Mouse (Mus musculus): ENCODE data around the gene Them7. TPM values are rescaled to one million over a fixed set of nuclear protein-coding genes. Genes with fewer than 3 reads are reported as not detected.

Them7 gene
- polyA plus RNA-seq, 1 experiment from 2014 or later = not detected

DNA sequence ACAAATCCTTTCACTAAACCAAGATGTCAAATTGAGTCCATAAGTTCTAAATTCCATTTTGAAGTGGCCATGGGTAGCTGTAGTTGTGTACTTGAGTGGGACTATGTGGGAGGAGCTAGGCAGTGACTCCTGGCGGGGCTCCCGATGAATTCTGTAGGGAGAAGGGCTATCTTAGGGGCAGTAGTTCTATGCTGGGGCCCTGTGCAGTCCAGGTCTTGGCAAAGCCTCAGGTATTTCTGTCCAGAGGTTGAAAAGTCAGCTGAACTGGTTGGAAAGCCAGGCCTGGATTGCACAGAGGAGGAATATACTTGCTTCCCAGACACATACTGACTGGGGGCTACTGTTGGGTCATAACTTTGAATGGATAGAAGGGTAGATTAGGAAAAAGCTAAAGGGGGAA lies 4.3 kb downstream of the Them7 start:
- Histone ChIP-seq H3K4me3 (replicated peaks; ENCODE audit: low read length) (no peak overlapping the region), H3K9me3 (ENCODE audit: control insufficient read depth, low read length) (no peaks in the 10 kb centered on the region), H3K27me3 (replicated peaks; ENCODE audit: control insufficient read depth, insufficient read depth, low read length) (peaks cover 7% of the 10 kb centered on the region), H3K36me3 (ENCODE audit: control insufficient read depth, insufficient read depth) (no peaks in the 10 kb centered on the region), H3K9ac (replicated peaks; ENCODE audit: low read depth, low read length) (no peak overlapping the region), H3K4me2 (ENCODE audit: low read length) (no peak overlapping the region), H3K4me1 (replicated peaks; ENCODE audit: control insufficient read depth, insufficient read depth, low read length) (peaks cover 7% of the 10 kb centered on the region), H3K27ac (ENCODE audit: low read length) (no peak overlapping the region)
- 88% methylated on average over 2 of the region's 2 CpGs for WGBS
- no peak for ATAC-seq

DNA sequence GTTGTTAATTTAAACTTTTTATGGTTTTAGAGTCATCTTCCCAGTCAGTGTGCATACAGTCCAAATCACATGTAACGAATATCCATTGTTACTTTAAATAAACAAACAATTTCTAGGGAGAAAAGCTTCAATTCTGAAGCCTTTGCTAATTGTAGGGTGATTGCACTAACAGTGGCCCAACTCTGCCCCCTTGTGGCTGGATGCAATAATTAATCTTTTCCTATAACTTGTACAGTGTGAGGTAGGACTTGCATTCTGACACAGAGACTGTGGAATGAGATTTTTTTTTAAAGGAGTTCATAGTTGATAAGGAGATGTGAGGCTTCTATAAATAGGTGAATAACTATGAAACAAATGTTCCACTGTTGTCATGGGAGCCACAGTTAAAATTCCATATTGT lies 6.2 kb downstream of the Them7 start:
- Histone ChIP-seq H3K9ac (replicated peaks; ENCODE audit: low read depth, low read length) (no peak overlapping the region), H3K36me3 (ENCODE audit: control insufficient read depth, insufficient read depth) (no peaks in the 10 kb centered on the region), H3K9me3 (ENCODE audit: control insufficient read depth, low read length) (no peaks in the 10 kb centered on the region), H3K4me2 (ENCODE audit: low read length) (no peak overlapping the region), H3K27ac (ENCODE audit: low read length) (no peak overlapping the region), H3K4me1 (replicated peaks; ENCODE audit: control insufficient read depth, insufficient read depth, low read length) (no peaks in the 10 kb centered on the region), H3K4me3 (replicated peaks; ENCODE audit: low read length) (no peak overlapping the region), H3K27me3 (replicated peaks; ENCODE audit: control insufficient read depth, insufficient read depth, low read length) (no peaks in the 10 kb centered on the region; the same call in 1 of the 2 replicates)
- peak; percentile 90 for ATAC-seq
- 4% methylated on average over 1 of the region's 1 CpGs for WGBS

- WGBS = 59% methylated on average over 4 of the region's 4 CpGs
These were observed 8.3 kb downstream of the Them7 start for GRCm38 (mm10) chr2:105232386-105232785.

GRCm38 (mm10) chr2:105234278-105234677 lies 10.2 kb downstream of the Them7 start:
- no peak overlapping the region for H3K27ac ChIP-seq (ENCODE audit: low read length)
- H3K4me1 ChIP-seq (replicated peaks; ENCODE audit: control insufficient read depth, insufficient read depth, low read length) = no peaks in the 10 kb centered on the region
- H3K9ac ChIP-seq (replicated peaks; ENCODE audit: low read depth, low read length) = no peak overlapping the region
- H3K9me3 ChIP-seq (ENCODE audit: control insufficient read depth, low read length) = no peaks in the 10 kb centered on the region
- H3K27me3 ChIP-seq (replicated peaks; ENCODE audit: control insufficient read depth, insufficient read depth, low read length) = no peaks in the 10 kb centered on the region; the same call in 1 of the 2 replicates
- no peak overlapping the region for H3K4me2 ChIP-seq (ENCODE audit: low read length)
- 71% methylated on average over 6 of the region's 6 CpGs for WGBS
- H3K4me3 ChIP-seq (replicated peaks; ENCODE audit: low read length) = no peak overlapping the region
- no peaks in the 10 kb centered on the region for H3K36me3 ChIP-seq (ENCODE audit: control insufficient read depth, insufficient read depth)
- no peak for ATAC-seq

More at GRCm38 (mm10) chr2:105232386-105232785, 8.3 kb downstream of the Them7 start:
- Histone ChIP-seq H3K4me2 (ENCODE audit: low read length) (no peak overlapping the region), H3K9ac (replicated peaks; ENCODE audit: low read depth, low read length) (no peak overlapping the region), H3K36me3 (ENCODE audit: control insufficient read depth, insufficient read depth) (no peaks in the 10 kb centered on the region), H3K27ac (ENCODE audit: low read length) (no peak overlapping the region), H3K9me3 (ENCODE audit: control insufficient read depth, low read length) (no peaks in the 10 kb centered on the region), H3K27me3 (replicated peaks; ENCODE audit: control insufficient read depth, insufficient read depth, low read length) (no peaks in the 10 kb centered on the region; the same call in 1 of the 2 replicates), H3K4me1 (replicated peaks; ENCODE audit: control insufficient read depth, insufficient read depth, low read length) (no peaks in the 10 kb centered on the region), H3K4me3 (replicated peaks; ENCODE audit: low read length) (no peak overlapping the region)
- ATAC-seq = no peak

- no peak overlapping the region for H3K9ac ChIP-seq (replicated peaks; ENCODE audit: low read depth, low read length)
- whole genome bisulfite sequencing = 44% methylated on average over 12 of the region's 12 CpGs
- no peaks in the 10 kb centered on the region for H3K27me3 ChIP-seq (replicated peaks; ENCODE audit: control insufficient read depth, insufficient read depth, low read length)
These were observed 11.4 kb downstream of the Them7 start for GRCm38 (mm10) chr2:105235380-105236115.

GRCm38 (mm10) chr2:105237424-105237823 lies 13.3 kb downstream of the Them7 start:
- no peak overlapping the region for H3K9ac ChIP-seq (replicated peaks; ENCODE audit: low read depth, low read length)
- no peaks in the 10 kb centered on the region for H3K36me3 ChIP-seq (ENCODE audit: control insufficient read depth, insufficient read depth)
- H3K4me2 ChIP-seq (ENCODE audit: low read length) = no peak overlapping the region
- no peaks in the 10 kb centered on the region for H3K4me1 ChIP-seq (replicated peaks; ENCODE audit: control insufficient read depth, insufficient read depth, low read length)
- 72% methylated on average over 7 of the region's 7 CpGs for WGBS
- H3K27me3 ChIP-seq (replicated peaks; ENCODE audit: control insufficient read depth, insufficient read depth, low read length) = no peaks in the 10 kb centered on the region
- H3K27ac ChIP-seq (ENCODE audit: low read length) = no peak overlapping the region
- no peak overlapping the region for H3K4me3 ChIP-seq (replicated peaks; ENCODE audit: low read length)
- H3K9me3 ChIP-seq (ENCODE audit: control insufficient read depth, low read length) = no peaks in the 10 kb centered on the region
- no peak for ATAC-seq

More at GRCm38 (mm10) chr2:105235380-105236115, 11.4 kb downstream of the Them7 start:
- no peaks in the 10 kb centered on the region for H3K4me1 ChIP-seq (replicated peaks; ENCODE audit: control insufficient read depth, insufficient read depth, low read length)
- no peak for ATAC-seq
- no peak overlapping the region for H3K4me2 ChIP-seq (ENCODE audit: low read length)
- H3K9me3 ChIP-seq (ENCODE audit: control insufficient read depth, low read length) = no peaks in the 10 kb centered on the region
- no peak overlapping the region for H3K27ac ChIP-seq (ENCODE audit: low read length)
- H3K36me3 ChIP-seq (ENCODE audit: control insufficient read depth, insufficient read depth) = no peaks in the 10 kb centered on the region
- no peak overlapping the region for H3K4me3 ChIP-seq (replicated peaks; ENCODE audit: low read length)

GRCm38 (mm10) chr2:105237841-105238240 lies 13.7 kb downstream of the Them7 start:
- Histone ChIP-seq H3K4me2 (ENCODE audit: low read length) (no peak overlapping the region), H3K4me1 (replicated peaks; ENCODE audit: control insufficient read depth, insufficient read depth, low read length) (no peaks in the 10 kb centered on the region), H3K9ac (replicated peaks; ENCODE audit: low read depth, low read length) (no peak overlapping the region), H3K27me3 (replicated peaks; ENCODE audit: control insufficient read depth, insufficient read depth, low read length) (no peaks in the 10 kb centered on the region), H3K4me3 (replicated peaks; ENCODE audit: low read length) (no peak overlapping the region), H3K9me3 (ENCODE audit: control insufficient read depth, low read length) (no peaks in the 10 kb centered on the region), H3K36me3 (ENCODE audit: control insufficient read depth, insufficient read depth) (no peaks in the 10 kb centered on the region), H3K27ac (ENCODE audit: low read length) (no peak overlapping the region)
- no peak for ATAC-seq
- WGBS = 65% methylated on average over 2 of the region's 2 CpGs

GRCm38 (mm10) chr2:105238775-105239174 lies 14.7 kb downstream of the Them7 start:
- H3K36me3 ChIP-seq (ENCODE audit: control insufficient read depth, insufficient read depth) = no peaks in the 10 kb centered on the region
- no peak overlapping the region for H3K4me3 ChIP-seq (replicated peaks; ENCODE audit: low read length)
- H3K27ac ChIP-seq (ENCODE audit: low read length) = no peak overlapping the region
- no peaks in the 10 kb centered on the region for H3K27me3 ChIP-seq (replicated peaks; ENCODE audit: control insufficient read depth, insufficient read depth, low read length)
- no peaks in the 10 kb centered on the region for H3K9me3 ChIP-seq (ENCODE audit: control insufficient read depth, low read length)
- no peak overlapping the region for H3K9ac ChIP-seq (replicated peaks; ENCODE audit: low read depth, low read length)
- ATAC-seq = peak; percentile 64
- no peaks in the 10 kb centered on the region for H3K4me1 ChIP-seq (replicated peaks; ENCODE audit: control insufficient read depth, insufficient read depth, low read length)
- H3K4me2 ChIP-seq (ENCODE audit: low read length) = no peak overlapping the region
- 12% methylated on average over 3 of the region's 3 CpGs for WGBS

GRCm38 (mm10) chr2:105240631-105241030 lies 16.5 kb downstream of the Them7 start:
- Histone ChIP-seq H3K27me3 (replicated peaks; ENCODE audit: control insufficient read depth, insufficient read depth, low read length) (no peaks in the 10 kb centered on the region), H3K4me1 (replicated peaks; ENCODE audit: control insufficient read depth, insufficient read depth, low read length) (no peaks in the 10 kb centered on the region), H3K4me3 (replicated peaks; ENCODE audit: low read length) (no peak overlapping the region), H3K27ac (ENCODE audit: low read length) (no peak overlapping the region), H3K9me3 (ENCODE audit: control insufficient read depth, low read length) (no peaks in the 10 kb centered on the region), H3K9ac (replicated peaks; ENCODE audit: low read depth, low read length) (no peak overlapping the region), H3K4me2 (ENCODE audit: low read length) (no peak overlapping the region), H3K36me3 (ENCODE audit: control insufficient read depth, insufficient read depth) (no peaks in the 10 kb centered on the region)
- no peak for ATAC-seq
- 78% methylated on average over 1 of the region's 1 CpGs for WGBS
